Mouse (Mus musculus): ENCODE results near the gene Kansl1. TPM values are rescaled to one million over a fixed set of nuclear protein-coding genes. Genes with fewer than 3 reads are reported as not detected.

Gene Kansl1
- polyA plus RNA-seq, 1 experiment from 2014 or later = 22.2 TPM

DNA sequence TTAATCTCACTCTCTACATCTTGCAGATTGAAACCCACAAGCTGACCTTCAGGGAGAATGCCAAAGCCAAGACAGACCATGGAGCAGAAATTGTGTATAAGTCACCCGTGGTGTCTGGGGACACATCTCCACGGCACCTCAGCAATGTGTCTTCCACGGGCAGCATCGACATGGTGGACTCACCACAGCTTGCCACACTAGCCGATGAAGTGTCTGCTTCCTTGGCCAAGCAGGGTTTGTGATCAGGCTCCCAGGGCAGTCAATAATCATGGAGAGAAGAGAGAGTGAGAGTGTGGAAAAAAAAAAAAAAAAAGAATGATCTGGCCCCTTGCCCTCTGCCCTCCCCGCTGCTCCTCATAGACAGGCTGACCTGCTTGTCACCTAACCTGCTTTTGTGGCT is 140.7 kb downstream of the Kansl1 start:
- no peaks in the 10 kb centered on the region for H3K9me3 ChIP-seq (ENCODE audit: control insufficient read depth, low read length)
- no peak for ATAC-seq
- no peaks in the 10 kb centered on the region for H3K4me1 ChIP-seq (ENCODE audit: control insufficient read depth, insufficient read depth, low read depth, low read length)
- H3K4me3 ChIP-seq (ENCODE audit: low read length) = no peak overlapping the region
- H3K27ac ChIP-seq (ENCODE audit: low read depth, low read length) = no peak overlapping the region
- no peaks in the 10 kb centered on the region for H3K27me3 ChIP-seq (replicated peaks; ENCODE audit: control insufficient read depth, insufficient read depth, low read length)
- 85% methylated on average over 6 of the region's 6 CpGs for WGBS
- H3K36me3 ChIP-seq (ENCODE audit: control insufficient read depth, insufficient read depth, low read length) = 0 out of 2 replicates have a peak, but pooled peaks cover 5% of the 10 kb centered on the region
- H3K4me2 ChIP-seq (ENCODE audit: low read length) = no peak overlapping the region
- H3K9ac ChIP-seq (ENCODE audit: low read depth, low read length) = no peak overlapping the region

DNA sequence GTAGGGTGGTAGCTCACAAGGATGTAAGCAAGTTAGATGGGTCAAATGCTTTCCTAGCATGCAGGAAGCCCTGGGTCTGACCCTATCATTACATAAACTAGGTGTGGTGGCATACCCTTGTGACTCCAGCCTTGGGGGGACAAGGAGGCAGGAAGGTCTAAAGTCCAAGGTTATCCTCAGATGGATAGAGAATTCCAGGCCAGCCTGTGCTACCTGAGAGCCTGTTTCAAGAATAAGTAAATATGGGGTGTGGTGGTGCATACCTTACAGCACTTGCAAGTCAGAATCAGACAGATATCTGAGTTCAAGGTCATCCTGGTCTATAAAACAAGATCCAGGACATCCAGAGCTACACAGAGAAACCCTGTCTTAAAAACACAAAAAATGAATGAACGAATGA is 141.2 kb downstream of the Kansl1 start:
- Histone ChIP-seq H3K27me3 (replicated peaks; ENCODE audit: control insufficient read depth, insufficient read depth, low read length) (no peaks in the 10 kb centered on the region), H3K27ac (ENCODE audit: low read depth, low read length) (no peak overlapping the region), H3K9ac (ENCODE audit: low read depth, low read length) (no peak overlapping the region), H3K4me2 (ENCODE audit: low read length) (no peak overlapping the region), H3K4me1 (ENCODE audit: control insufficient read depth, insufficient read depth, low read depth, low read length) (no peaks in the 10 kb centered on the region), H3K4me3 (ENCODE audit: low read length) (no peak overlapping the region), H3K9me3 (ENCODE audit: control insufficient read depth, low read length) (no peaks in the 10 kb centered on the region), H3K36me3 (ENCODE audit: control insufficient read depth, insufficient read depth, low read length) (0 out of 2 replicates have a peak, but pooled peaks cover 7% of the 10 kb centered on the region)
- WGBS = 97% methylated on average over 1 of the region's 1 CpGs
- no peak for ATAC-seq

GRCm38 (mm10) chr11:104322142-104322541 is 146.5 kb downstream of the Kansl1 start:
- Histone ChIP-seq H3K9me3 (ENCODE audit: control insufficient read depth, low read length) (no peaks in the 10 kb centered on the region), H3K36me3 (ENCODE audit: control insufficient read depth, insufficient read depth, low read length) (peaks cover 15% of the 10 kb centered on the region), H3K9ac (ENCODE audit: low read depth, low read length) (no peak overlapping the region), H3K27ac (ENCODE audit: low read depth, low read length) (no peak overlapping the region), H3K27me3 (replicated peaks; ENCODE audit: control insufficient read depth, insufficient read depth, low read length) (no peaks in the 10 kb centered on the region), H3K4me1 (ENCODE audit: control insufficient read depth, insufficient read depth, low read depth, low read length) (peaks cover 13% of the 10 kb centered on the region), H3K4me2 (ENCODE audit: low read length) (no peak overlapping the region), H3K4me3 (ENCODE audit: low read length) (no peak overlapping the region)
- no peak for ATAC-seq
- WGBS = 35% methylated on average over 4 of the region's 4 CpGs

DNA sequence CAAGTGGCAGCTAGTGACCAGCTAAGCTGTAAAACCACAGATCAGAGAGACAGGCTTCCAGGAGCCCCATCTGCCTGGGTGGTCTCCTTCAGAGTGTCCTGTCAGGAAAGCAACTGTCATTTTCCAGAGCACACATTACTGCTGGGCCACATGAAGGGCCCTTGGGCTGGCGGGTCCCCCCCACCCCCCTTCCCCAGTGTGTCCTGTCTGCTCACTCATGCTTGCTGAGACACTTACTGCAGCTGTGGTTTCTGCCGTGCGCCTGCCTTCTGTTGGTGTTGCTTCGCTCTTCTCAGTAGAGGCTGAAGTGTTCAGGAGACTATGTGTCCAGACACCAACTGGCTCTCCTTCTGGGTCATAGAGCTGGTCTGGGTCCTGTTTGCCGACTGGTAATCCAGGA is 148.2 kb downstream of the Kansl1 start:
- Histone ChIP-seq H3K27ac (ENCODE audit: low read depth, low read length) (peak overlapping the region; percentile 7; the same call in 1 of the 2 replicates), H3K4me1 (ENCODE audit: control insufficient read depth, insufficient read depth, low read depth, low read length) (peaks cover 13% of the 10 kb centered on the region), H3K4me2 (ENCODE audit: low read length) (no peak overlapping the region), H3K4me3 (ENCODE audit: low read length) (no peak overlapping the region), H3K9ac (ENCODE audit: low read depth, low read length) (no peak overlapping the region), H3K36me3 (ENCODE audit: control insufficient read depth, insufficient read depth, low read length) (peaks cover 23% of the 10 kb centered on the region), H3K27me3 (replicated peaks; ENCODE audit: control insufficient read depth, insufficient read depth, low read length) (no peaks in the 10 kb centered on the region), H3K9me3 (ENCODE audit: control insufficient read depth, low read length) (no peaks in the 10 kb centered on the region)
- no peak for ATAC-seq
- WGBS = 63% methylated on average over 5 of the region's 5 CpGs

DNA sequence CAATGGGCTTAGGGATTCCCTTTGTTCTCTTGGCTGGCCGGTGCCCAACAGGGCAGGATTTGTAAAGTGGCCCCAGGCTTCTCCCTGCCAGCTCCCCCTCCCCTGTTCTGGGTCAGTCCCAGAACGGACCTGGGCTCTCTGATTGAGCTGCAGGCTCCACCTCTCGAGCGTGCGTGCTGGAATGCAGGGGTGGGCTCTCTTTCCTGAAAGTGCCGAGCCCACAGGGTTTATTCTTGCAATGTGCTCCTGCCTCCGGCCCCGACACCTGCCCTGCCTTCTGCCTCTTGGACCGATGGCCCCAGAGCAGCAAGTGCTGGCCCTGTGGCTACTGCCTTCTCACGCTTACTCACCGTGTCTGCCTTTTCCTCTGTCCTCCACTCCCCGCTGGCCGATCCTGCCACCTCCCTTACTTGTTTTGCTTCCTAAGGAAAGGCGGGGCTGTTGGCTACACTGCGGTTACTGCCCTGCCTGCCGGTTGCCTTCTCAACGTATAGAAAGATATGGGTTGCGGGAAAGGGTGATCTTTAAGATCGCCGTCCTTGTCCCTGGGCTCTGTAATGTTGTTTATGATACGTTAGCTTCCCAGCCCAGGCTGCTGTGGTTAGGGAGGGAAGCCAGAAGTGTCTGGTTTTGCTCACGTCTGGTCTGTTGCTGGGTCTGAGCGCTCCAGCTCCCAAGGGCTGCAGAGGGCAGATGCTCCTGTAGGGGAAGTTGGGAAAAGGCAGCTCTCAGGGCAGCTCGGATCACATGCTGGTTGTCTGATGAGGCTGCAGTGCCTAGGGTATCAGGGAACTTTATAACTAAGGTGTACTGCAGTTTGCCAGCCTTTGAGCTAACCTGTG is 149.5 kb downstream of the Kansl1 start:
- WGBS = 3% methylated on average over 24 of the region's 24 CpGs
- Histone ChIP-seq H3K9ac (ENCODE audit: low read depth, low read length) (peak overlapping the region; percentile 33), H3K27ac (ENCODE audit: low read depth, low read length) (peak overlapping the region; percentile 36; the same call in 1 of the 2 replicates), H3K4me2 (ENCODE audit: low read length) (peak overlapping the region; percentile 48), H3K4me1 (ENCODE audit: control insufficient read depth, insufficient read depth, low read depth, low read length) (peaks cover 13% of the 10 kb centered on the region), H3K9me3 (ENCODE audit: control insufficient read depth, low read length) (no peaks in the 10 kb centered on the region), H3K36me3 (ENCODE audit: control insufficient read depth, insufficient read depth, low read length) (peaks cover 23% of the 10 kb centered on the region), H3K4me3 (ENCODE audit: low read length) (peak overlapping the region; percentile 28), H3K27me3 (replicated peaks; ENCODE audit: control insufficient read depth, insufficient read depth, low read length) (no peaks in the 10 kb centered on the region)
- peak; percentile 62 for ATAC-seq

DNA sequence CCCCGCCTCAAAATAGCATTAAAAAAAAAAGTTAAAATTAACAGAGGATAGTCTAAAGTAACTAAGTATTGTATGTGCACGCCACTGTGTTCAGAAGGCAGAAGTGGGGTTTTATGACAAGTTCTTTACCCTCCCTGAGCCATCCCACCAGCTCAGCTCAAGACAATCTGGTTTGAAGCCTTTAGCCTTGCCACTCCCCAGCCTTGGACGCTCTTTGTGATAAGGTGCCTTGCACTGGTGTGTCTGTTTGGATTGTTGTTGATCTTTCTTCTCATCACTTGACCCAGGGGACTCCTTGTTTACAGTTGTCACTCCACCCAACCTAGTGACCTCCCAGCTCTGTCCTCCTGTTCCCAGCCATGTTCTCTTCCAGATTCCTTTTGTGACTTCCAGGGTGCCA is 151.0 kb downstream of the Kansl1 start:
- H3K36me3 ChIP-seq (ENCODE audit: control insufficient read depth, insufficient read depth, low read length) = peaks cover 28% of the 10 kb centered on the region
- no peaks in the 10 kb centered on the region for H3K9me3 ChIP-seq (ENCODE audit: control insufficient read depth, low read length)
- H3K4me3 ChIP-seq (ENCODE audit: low read length) = no peak overlapping the region
- H3K27ac ChIP-seq (ENCODE audit: low read depth, low read length) = no peak overlapping the region
- peaks cover 13% of the 10 kb centered on the region for H3K4me1 ChIP-seq (ENCODE audit: control insufficient read depth, insufficient read depth, low read depth, low read length)
- no peak overlapping the region for H3K9ac ChIP-seq (ENCODE audit: low read depth, low read length)
- H3K27me3 ChIP-seq (replicated peaks; ENCODE audit: control insufficient read depth, insufficient read depth, low read length) = no peaks in the 10 kb centered on the region
- WGBS = 91% methylated on average over 3 of the region's 3 CpGs
- no peak overlapping the region for H3K4me2 ChIP-seq (ENCODE audit: low read length)
- ATAC-seq = no peak

DNA sequence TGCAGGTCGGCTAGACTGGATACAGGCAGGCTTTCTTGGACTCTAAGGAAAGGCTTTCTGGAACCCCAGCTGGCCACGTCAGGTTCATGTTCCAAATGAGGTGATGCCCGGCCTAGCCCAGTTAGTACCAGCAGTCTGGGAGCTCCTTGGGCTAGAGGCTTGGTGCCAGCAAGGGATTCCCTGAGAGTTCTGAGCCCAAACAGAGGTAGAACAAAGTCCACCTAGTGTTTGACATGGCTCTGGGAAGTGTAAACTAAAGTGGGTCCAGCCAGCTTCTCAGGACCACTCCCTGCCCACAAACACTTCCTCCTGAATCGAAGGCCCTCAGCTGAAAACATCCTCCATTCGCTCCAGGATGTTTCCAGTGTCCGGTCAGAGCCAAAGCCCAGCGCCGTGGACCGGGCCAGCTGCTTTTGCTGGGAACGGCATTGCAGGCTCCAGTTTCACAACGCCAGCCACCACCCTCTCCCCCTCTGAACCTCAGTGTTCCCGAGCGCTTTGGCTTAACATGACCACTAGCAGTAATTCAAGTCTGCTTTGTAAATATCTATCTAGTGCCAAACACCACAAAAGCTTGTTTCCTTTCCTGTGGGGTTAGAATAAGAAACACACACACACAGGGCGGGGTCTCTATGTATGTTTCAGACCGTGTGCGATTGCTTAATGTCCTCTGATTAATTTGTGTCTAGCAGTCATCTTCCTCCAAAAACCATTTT is 151.8 kb downstream of the Kansl1 start:
- H3K9me3 ChIP-seq (ENCODE audit: control insufficient read depth, low read length) = no peaks in the 10 kb centered on the region
- H3K9ac ChIP-seq (ENCODE audit: low read depth, low read length) = no peak overlapping the region
- H3K27ac ChIP-seq (ENCODE audit: low read depth, low read length) = no peak overlapping the region
- H3K4me3 ChIP-seq (ENCODE audit: low read length) = no peak overlapping the region
- H3K36me3 ChIP-seq (ENCODE audit: control insufficient read depth, insufficient read depth, low read length) = peaks cover 28% of the 10 kb centered on the region
- ATAC-seq = no peak
- no peak overlapping the region for H3K4me2 ChIP-seq (ENCODE audit: low read length)
- peaks cover 13% of the 10 kb centered on the region for H3K4me1 ChIP-seq (ENCODE audit: control insufficient read depth, insufficient read depth, low read depth, low read length)
- no peaks in the 10 kb centered on the region for H3K27me3 ChIP-seq (replicated peaks; ENCODE audit: control insufficient read depth, insufficient read depth, low read length)
- WGBS = 66% methylated on average over 16 of the region's 16 CpGs

- H3K4me2 ChIP-seq (ENCODE audit: low read length) = no peak overlapping the region
- no peak overlapping the region for H3K27ac ChIP-seq (ENCODE audit: low read depth, low read length)
- H3K27me3 ChIP-seq (replicated peaks; ENCODE audit: control insufficient read depth, insufficient read depth, low read length) = no peaks in the 10 kb centered on the region
- no peak for ATAC-seq
- H3K4me3 ChIP-seq (ENCODE audit: low read length) = no peak overlapping the region
- H3K4me1 ChIP-seq (ENCODE audit: control insufficient read depth, insufficient read depth, low read depth, low read length) = peaks cover 13% of the 10 kb centered on the region
- no peak overlapping the region for H3K9ac ChIP-seq (ENCODE audit: low read depth, low read length)
- H3K36me3 ChIP-seq (ENCODE audit: control insufficient read depth, insufficient read depth, low read length) = peaks cover 32% of the 10 kb centered on the region
- 4% methylated on average over 6 of the region's 6 CpGs for WGBS
- H3K9me3 ChIP-seq (ENCODE audit: control insufficient read depth, low read length) = no peaks in the 10 kb centered on the region
Measured at GRCm38 (mm10) chr11:104315703-104316102, 153.0 kb downstream of the Kansl1 start.

DNA sequence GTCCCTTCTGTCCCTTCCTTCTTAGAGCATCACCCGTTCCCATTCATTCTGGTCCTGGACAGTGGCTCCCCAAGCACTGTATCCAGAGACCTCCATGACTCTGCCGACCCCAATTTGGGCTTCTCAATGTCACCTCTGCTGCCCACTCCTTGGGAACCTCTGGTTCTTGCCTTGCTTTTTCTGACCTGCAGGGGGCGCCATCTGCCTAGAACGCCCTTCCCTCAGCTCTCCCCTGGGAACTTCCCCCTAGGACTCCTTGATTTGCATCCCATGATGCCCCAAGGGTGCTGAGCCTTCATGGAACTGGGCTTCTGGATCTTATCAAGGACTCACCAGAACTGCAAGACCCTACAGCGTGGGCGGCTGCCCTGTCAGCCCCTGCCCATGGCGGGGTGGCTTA is 157.0 kb downstream of the Kansl1 start:
- Histone ChIP-seq H3K36me3 (ENCODE audit: control insufficient read depth, insufficient read depth, low read length) (peaks cover 26% of the 10 kb centered on the region), H3K4me1 (ENCODE audit: control insufficient read depth, insufficient read depth, low read depth, low read length) (no peaks in the 10 kb centered on the region), H3K27ac (ENCODE audit: low read depth, low read length) (no peak overlapping the region), H3K27me3 (replicated peaks; ENCODE audit: control insufficient read depth, insufficient read depth, low read length) (no peaks in the 10 kb centered on the region), H3K9ac (ENCODE audit: low read depth, low read length) (no peak overlapping the region), H3K9me3 (ENCODE audit: control insufficient read depth, low read length) (no peaks in the 10 kb centered on the region), H3K4me2 (ENCODE audit: low read length) (no peak overlapping the region), H3K4me3 (ENCODE audit: low read length) (no peak overlapping the region)
- WGBS = 72% methylated on average over 7 of the region's 7 CpGs
- no peak for ATAC-seq

Measured in hindbrain, embryonic 16.5 days (tissue).